Mouse (Mus musculus) urinary bladder, postnatal 36 days (tissue): ENCODE data around the gene Hyal4.

Experiments used
- DNase-seq, 2 experiments: peaks; one replicate each; pipeline ENCODE4 v3.0.0; 2022; ENCODE audit warnings: low spot score in 2 of 2, mixed read lengths in 1 of 2

Gene Hyal4

DNA sequence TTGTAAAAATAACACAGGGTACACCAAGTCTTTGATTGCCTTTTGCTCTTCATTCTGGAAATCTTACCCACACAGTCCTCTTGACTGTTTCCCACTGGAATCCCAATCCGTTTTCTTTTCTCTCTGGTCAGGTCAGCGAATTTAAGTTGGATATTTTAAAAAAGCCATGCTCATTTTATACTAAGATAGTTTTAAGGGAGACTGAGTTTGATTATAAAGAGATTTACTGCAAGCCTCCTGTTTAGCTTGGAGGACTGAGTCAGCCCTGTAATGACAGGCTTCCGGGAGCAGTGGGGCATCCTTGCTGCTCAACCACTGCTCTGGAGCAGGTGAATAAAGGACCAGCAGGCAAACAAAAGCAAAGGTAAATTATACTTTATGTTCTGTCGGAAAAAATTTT is at the start of gene Hyal4:
TSS of gene Hyal4 (plus strand) at position 301 of the 400 bp plus-strand sequence.
- no peak for DNase-seq

DNA sequence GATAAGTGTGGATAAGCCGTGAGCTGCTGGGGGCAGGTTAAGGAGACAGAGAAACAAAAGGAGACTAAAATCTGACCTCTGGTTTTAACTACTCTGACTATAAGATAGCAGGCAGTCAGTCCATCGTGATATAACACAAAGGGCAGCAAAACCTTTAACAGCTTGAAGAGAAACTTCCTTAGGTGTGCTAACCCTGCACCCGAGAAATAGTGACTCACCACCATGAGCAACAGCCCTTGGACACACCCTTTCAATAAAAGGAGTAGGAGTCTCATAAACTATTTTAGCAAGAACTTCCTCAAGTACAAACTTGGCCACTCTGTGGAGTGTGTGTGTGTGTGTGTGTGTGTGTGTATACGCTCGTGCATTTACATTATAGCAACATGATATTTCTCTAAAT is 41.0 kb upstream of the Hyal4 start:
- DNase-seq: no peak

- no peak for DNase-seq
These were observed 40.6 kb upstream of the Hyal4 start for GRCm38 (mm10) chr6:24707499-24707898.

GRCm38 (mm10) chr6:24721317-24722099 is 26.6 kb upstream of the Hyal4 start:
- peak in 1 of 2 experiments; percentile 20 for DNase-seq

DNA sequence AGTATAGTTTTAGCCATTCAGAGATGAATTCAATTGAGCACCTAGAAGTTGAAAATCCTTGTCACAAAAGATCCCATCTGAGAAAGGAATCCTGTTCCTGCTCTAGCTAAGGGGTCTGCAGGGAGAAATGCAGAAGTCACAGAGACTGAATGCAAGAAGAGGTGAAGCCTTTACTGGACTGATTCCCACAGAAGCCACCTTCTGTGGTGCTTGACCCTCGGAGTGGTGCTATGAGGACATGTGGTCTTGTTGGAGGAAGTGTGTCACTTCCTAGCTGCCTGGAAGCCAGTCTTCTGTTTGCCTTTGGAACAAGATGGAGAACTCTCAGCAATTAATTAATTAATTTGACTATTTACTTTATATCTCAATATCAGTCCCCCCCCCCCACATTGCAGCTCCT is 20.0 kb upstream of the Hyal4 start:
- no peak for DNase-seq

DNA sequence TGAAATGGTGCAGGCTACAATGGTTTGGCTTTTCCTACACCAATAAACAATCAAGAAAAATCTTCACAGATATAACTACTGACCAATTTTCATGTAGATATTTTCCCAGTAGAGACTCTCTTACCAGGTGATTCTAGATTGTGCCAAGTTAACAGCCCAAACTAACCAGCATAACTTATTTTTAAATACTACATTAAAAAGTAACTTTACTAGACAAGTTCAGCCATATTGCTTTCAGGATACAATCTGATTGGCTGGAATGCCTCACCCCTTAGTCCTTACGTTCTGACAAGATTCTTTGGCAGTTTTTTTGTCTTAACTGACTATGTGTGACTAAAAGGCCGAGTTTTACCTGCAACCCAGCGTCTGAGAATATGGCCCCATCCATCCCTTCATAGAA is 15.2 kb upstream of the Hyal4 start, which contains the start of gene Hyal6:
TSS of gene Hyal6 (plus strand) at position 301 of the 400 bp plus-strand sequence.
- no peak for DNase-seq

- no peak for DNase-seq
These were observed 13.6 kb upstream of the Hyal4 start for GRCm38 (mm10) chr6:24734565-24734964.

- DNase-seq: no peak
These were observed 11.2 kb downstream of the Hyal4 start for GRCm38 (mm10) chr6:24759281-24759680.

- DNase-seq: no peak
These were observed 18.1 kb downstream of the Hyal4 start for GRCm38 (mm10) chr6:24766261-24766660.

GRCm38 (mm10) chr6:24779182-24779581 is 31.1 kb downstream of the Hyal4 start:
- no peak for DNase-seq

GRCm38 (mm10) chr6:24790888-24791287 is 42.8 kb downstream of the Hyal4 start, which contains the start of gene Spam1:
Gene Spam1 (plus strand): TSS chr6:24791188.
- DNase-seq: no peak
